Mouse (Mus musculus) myocyte (in vitro differentiated cells): ENCODE data around the gene Kcnmb1.

Experiments used
- CEBPB ChIP-seq: IDR thresholded peaks from 2 replicates; pipeline ENCODE4 v1.6.1; 2011; ENCODE audit warnings: mild to moderate bottlenecking, moderate library complexity; ENCODE audit not compliant: poor library complexity, insufficient read depth, severe bottlenecking
- MAX ChIP-seq: IDR thresholded peaks from one replicate; pipeline ENCODE4 v1.6.1; 2011; ENCODE audit warnings: low read depth, mild to moderate bottlenecking, control low read depth
- POLR2A ChIP-seq: IDR thresholded peaks from one replicate; pipeline ENCODE4 v1.6.1; 2011; ENCODE audit warnings: low read depth, mild to moderate bottlenecking, control low read depth, moderate library complexity; ENCODE audit not compliant: insufficient read length
- REST ChIP-seq: IDR thresholded peaks from one replicate; pipeline ENCODE4 v1.6.1; 2011; ENCODE audit warnings: mild to moderate bottlenecking, control low read depth, moderate library complexity; ENCODE audit not compliant: insufficient read depth, insufficient read length

DNA sequence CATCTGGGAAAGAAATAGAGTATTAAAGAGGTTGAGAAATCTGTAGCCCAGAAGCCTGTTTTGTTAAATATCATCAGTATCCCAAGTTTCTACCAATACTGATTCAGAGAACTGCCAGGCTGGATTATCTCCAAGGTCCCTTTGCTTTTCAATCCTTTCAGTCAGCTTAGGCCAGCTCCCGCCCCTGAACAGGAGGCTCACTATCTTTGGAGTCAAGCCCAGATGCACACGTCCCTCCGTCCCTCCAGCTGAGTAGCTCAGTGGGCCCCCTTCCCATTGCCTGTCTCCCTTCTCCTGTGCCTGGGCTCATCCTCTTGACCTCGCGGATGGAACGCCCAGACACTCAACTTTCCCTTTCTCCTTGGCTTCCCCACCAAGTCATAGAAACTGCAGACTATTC, 35.5 kb upstream of the Kcnmb1 start:
- TF ChIP-seq POLR2A (no peak), MAX (no peak), REST (no peak), CEBPB (no peak)
